Mouse (Mus musculus): ENCODE measurements around the gene Cfap36.

The Cfap36 gene

DNA sequence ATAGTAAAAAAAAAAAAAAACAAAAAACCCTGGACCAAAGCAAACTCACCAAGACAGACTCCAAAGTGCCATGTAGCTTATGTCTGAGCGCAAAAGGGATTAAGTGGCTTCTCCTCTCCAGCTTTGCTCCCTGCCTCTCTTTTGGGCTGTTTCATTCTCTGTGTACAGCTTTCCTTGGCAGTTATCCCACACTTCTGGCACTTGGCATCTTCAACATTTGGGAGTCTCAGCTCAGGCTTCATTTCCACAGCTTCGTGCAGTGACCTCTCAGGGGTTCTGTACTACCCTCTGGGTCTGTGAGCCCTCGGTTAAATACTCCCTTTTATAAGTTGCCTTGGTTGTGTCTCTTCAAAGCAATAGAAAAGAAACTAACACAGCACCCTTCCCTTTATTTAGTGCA, 66.6 kb downstream of the Cfap36 start:
- DNase-seq (ENCODE audit: low read depth in 2 of 2, low spot score in 2 of 2): no peak

DNA sequence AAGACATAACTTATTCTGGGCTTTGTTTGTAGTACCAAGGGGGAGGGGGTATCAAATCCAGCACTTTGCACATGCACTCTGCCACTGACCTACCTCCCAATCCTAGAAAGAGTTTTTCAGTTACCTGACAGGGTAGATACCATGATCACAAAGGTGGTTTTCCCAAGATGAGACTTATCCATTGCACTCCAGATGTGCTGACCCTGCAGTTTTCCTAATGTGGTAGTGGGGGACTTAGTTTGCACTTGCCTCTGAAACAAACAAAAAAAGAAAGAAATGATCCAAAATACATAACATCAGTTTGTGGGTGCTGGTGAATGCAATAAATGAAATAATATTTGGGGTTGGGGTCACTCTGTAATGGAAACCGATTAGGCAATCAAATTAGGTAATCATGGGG, 67.9 kb downstream of the Cfap36 start:
- no peak for DNase-seq (ENCODE audit: low read depth in 2 of 2, low spot score in 2 of 2)

DNA sequence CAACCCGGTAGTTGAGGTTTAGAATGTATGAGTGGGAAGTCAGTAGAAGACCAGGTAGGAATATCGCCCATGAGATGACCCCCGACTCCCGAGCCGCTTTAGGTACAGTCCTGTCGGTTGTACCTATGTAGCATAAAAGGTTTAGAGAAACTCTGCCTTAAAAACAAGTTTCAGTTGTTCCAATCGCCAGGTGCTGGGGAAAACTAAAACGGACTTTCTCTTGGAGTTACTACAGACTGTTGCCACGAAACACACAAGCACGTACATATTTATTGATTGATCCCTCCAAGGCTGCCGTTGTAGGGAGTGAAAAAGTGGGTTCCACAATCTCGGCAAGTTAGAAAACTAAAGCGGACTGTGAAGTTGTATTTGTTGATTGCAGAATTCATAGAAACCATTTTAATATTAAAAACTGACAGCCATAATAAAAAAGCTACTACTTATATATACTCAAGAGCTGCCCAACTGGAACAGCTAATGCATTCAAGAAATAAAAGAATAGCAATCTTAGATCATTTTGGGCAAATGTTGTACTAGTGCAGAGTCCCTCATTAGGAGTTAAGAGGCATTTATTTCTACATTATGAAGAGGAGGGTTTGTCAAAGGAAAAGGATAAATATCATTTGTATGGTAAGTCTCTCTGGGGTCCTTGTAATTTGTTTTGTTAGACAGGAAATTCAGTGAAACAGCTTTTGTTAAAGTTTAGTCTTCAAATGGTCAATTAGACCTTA, 73.3 kb downstream of the Cfap36 start:
- peak in 1 of 2 experiments; percentile 2 for DNase-seq (ENCODE audit: low read depth in 2 of 2, low spot score in 2 of 2)

DNA sequence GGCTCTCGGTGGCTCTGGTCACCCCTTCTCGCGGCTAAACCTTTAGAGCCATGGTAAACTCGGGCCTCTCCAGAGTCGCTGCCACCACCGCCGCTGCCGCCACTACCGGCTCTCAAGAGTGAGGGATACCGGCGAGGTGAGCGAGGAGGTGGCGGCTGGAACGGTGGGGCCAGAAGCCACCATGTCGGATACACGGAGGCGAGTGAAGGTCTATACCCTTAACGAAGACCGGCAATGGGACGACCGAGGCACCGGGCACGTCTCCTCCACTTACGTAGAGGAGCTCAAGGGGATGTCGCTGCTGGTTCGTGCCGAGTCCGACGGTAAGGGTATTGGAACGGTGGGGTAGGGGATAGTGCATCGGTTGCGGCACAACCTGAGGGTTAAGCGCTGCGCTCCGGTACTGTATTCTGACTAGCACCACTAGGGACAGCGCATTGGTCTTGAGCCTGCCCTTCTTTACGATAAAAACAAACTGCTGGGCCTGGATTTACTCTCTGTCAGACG, 74.0 kb downstream of the Cfap36 start:
- peak; percentile 60 to 69 for DNase-seq (ENCODE audit: low read depth in 2 of 2, low spot score in 2 of 2)

DNA sequence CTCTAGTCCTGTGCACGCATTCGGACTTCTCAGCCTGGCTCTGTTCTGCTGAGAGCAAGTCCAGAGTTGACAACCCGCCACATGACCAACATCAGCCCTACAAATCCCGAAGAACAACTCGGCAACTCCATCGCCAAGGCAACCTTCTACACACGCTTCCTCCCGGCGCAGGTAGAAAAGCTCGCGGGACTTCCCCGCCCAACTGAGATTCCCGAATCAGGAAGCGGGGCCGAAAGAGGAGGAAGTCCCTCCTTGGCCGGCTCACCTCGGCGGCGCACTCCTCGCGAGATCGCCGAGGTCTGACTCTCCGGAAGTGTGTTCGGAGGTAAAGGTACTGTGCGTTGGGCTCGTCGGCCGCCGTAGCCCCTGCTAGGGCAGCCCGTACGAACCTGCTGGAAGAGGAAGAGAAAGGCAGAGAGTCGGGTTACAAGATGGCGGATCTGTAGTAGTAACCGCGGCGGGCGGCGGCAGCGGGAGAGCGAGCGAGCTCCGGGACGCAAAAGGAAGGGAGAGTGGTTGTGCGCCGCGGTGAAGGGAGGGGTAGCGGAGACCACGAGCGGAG, 74.6 kb downstream of the Cfap36 start, which contains the start of gene Ppp4r3b:
TSS of gene Ppp4r3b (plus strand) at position 328 of the 562 bp plus-strand sequence.
- peak; percentile 97 to 98 for DNase-seq (ENCODE audit: low read depth in 2 of 2, low spot score in 2 of 2)

DNA sequence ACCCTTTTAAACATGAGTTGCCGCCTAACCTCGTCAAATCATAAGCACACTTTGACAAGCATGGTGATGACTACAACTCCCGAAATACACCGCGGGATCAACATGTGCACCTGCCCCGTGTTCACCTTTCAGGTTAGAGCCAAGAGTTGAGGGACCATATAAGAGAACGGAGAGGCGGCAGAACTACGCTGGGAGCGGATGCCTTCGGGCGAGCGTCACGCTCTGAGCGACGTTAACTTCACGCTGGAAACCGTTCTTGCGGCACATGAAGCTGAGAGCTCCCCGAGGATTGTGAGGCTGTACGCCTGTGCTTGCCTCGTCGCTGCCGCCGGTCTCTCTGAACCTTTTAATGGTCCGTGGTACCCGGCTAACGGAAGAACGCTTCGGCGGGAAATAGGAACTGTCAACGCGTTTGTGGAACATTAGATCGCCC, 75.2 kb downstream of the Cfap36 start:
- DNase-seq (ENCODE audit: low read depth in 2 of 2, low spot score in 2 of 2): peak; percentile 56 to 69
